Mouse (Mus musculus) spleen, postnatal 4 days (tissue): ENCODE results near the gene Ptn.

ENCODE experiments used
- DNase-seq, 2 experiments: peaks; one replicate each; pipeline ENCODE4 v3.0.0; 2022; ENCODE audit warnings: low spot score in 2 of 2

The Ptn gene

DNA sequence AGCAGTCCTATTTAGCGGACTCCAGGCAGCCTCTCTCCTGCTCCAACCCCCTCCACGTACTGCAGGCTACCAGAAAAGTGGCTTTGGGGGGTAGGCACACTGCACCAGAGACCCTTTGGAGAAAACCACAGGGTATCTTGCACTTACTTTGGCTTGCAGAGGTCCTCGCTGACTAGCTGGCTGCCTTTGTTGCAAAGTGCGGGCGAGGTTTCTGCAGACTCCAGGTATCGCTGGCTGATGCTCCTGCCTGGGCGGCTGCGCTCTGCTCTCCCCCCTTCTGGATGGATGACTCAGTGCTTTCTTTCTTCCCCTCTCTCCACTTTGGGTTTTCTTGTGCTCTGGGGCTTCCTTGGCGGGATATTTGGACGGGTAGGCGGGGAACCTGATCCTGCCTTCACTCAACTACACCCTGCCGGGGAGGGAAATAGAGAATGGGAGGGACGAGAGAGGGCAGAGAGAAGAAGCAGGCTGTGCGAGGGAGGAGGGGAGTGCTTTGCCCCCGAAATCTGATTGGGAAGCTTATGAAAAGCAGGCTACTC is at the start of gene Ptn:
Gene Ptn (minus strand): TSS at position 474 of the 539 bp plus-strand sequence.
- DNase-seq, result no peak

DNA sequence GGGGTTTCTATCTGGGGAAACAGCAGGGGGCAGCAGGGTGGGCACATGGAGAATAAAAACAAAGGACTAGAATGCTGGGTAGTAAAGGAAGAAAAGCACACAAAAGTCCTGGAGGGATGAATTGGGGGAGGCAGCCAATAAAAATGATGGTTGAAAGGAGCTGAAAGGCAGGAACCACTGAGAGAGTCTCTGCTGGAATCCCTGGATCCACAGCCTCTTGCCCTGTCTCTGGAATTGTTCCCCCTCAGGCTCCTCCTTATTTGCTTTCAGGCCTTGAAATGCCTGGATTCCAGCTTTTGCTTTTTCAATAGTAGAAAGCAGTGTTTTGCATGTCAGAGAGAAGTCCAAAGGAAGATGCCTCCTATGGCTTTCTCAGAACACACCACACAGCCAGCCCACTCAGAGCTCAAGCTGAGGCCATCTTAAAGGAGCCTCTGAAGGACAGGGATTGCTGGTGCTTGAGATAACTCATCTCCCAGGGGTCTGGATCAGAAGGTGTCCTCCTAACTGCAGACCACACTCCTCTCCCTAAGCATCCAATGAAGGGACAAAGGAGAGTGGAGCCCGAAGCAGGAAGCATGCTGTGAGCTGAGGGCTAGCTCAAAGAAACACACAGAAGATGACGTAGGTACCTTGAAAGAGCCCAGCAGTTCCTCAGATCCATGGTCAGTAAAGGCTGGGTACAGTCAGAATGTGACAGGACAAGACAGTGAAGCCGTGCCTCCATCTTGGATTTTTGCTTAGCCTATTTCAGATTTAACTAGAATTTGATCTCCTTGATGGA is 48.4 kb upstream of the Ptn start:
- DNase-seq, result no peak

DNA sequence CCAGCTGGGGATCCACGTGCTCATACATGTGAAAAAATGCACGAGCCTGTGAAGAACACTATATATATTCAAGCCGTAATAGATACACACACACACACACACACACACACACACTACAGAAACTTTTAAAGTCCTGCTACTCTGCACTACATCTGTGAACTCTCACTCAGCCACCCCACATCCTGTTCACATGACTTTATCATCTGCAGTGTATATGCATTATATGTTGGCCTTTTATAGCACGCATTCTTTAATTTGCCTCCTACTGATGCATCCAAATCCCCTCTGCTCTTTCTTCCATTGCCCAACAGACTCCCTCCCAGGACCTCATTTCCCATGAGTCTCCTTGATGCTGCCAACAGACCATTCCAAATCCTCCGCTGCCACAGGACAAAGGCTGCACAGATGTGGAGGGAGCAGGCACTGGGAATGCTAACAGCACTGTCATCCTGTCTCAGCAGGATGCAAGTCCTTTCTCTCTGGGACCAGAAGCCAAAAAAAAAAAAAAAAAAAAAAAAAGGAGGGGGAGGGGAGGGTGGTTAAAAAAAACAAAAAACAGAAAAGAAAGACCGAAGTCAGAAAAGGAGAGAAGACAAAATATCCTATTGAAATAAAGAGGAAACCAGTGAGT is 47.7 kb upstream of the Ptn start:
- no peak for DNase-seq

DNA sequence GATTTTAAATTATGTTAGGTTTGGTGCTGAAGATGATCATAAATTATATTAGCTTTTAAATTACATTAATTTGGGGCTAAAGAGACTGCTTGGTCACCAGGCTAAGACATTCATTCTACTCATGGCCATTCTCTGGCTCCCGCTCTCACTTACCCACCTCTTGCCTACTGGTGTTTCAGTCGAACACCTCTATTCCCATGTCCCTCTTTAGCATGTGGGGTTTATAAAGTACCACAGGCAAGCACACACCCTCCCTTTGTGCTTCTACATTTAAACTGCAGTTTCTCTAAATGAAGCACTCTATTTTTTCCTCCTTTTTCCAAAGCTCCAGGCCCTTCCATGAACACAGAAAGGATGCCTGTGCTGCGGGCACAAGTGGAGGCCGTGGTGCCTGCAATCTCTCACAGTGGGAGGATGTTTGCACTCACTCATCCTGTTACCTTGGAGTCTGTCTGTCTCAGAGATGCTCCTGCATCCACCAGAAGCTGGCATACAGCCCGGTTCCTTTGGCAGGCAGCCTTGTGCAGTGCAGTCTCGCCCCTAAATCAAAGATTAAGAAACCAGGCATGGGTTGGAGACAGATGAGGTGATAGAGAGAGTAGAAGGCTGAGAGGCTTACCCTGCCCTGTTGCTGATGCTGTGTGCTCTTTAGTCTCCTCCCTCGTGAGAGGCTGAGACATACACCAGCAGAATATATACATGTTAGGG is 40.6 kb upstream of the Ptn start:
- no peak for DNase-seq

DNA sequence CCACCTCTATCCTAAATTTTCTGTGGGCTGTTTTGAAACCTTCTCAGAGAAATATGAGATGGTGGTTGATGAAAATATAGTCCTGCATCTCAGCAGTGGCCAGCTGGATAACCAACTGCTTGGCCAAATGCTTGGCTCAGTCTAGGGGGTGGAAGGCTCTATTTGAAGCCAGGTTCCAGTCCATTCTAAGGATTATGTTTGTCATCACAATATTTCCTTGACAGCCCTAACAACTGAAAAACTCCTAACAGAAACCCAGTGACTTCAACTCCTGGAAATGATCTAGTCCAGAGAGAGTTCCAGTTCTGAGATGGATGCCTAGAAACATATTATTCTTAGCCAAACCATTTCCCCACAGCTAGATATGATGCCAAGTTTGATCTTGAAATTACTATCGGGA is 35.3 kb upstream of the Ptn start:
- DNase-seq, result no peak

DNA sequence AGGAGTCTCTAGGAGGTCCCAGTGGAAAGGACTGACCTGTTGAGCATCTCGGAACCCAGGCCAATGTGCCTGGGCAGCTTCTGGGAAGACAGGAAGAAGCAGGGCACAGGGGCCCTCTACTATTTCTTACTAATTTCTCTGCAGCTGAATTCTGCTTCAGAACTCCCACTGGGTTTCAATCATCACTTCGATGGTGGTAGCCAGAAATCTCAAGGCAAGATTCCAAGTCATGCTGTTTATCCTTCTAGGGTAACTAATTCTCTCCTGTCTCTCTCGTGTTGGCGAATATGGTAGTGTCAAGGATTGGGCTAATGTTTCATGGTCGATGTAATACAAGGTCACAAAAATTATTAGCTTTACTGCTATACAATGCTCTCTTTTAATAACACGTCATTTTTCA is 34.2 kb upstream of the Ptn start:
- DNase-seq, result no peak

DNA sequence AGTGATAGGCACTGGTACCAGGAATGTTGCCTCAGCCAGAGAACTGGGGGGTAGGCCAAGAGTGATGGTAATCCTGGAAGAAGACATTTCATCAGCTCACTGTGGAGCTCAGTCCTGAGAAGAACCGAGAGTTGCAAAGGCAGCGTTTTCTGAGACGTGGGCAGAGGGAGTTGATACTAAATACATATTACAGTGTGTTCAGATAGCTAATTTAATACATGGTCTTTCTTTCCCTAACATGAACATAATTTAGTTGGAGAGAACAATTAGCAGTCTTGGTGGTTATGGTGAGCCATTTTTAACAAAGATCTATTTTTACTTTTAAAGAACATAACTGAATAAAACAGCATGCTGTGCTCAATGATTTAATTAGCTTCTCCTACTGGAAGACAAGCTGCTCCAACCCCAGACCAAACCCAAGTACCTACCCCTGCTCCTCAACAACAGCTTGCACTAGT is 33.0 kb upstream of the Ptn start:
- no peak for DNase-seq

DNA sequence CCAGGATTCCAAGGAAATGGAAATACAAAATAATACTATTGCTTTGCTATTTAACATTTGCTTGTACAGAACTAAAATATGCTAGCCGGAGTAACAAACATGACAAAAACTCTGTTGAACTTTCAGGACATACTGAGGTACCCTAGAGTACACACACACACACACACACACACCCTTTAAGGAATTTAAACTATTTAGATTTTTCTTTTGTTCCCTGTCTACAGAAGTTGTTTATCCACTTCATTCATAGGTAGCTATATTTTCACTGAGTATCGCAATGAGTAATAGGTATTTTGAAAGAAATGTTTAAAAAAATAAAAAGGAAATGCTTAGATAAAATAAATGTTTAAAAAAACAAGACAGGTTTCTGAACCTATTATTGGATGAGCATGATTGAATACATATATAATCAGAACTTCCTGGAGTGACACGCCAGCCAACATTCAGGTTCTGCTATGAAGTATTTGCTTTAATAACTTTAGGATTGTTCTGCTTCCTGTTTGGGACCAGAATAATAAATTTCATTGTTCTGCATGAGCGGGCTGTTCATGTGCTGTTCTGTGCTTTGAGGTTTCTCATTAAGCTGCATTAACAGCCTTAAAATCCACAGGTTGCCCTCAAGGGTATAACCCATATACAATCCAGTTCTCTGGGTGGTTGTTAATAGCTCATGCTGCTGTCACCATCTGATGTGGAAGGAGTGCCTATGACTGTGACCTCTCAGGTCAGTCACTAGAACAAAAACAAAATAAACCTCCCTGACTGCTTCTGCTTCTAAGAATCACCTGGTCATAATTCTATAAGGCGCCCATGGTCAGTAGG is 32.3 kb upstream of the Ptn start:
- no peak for DNase-seq

DNA sequence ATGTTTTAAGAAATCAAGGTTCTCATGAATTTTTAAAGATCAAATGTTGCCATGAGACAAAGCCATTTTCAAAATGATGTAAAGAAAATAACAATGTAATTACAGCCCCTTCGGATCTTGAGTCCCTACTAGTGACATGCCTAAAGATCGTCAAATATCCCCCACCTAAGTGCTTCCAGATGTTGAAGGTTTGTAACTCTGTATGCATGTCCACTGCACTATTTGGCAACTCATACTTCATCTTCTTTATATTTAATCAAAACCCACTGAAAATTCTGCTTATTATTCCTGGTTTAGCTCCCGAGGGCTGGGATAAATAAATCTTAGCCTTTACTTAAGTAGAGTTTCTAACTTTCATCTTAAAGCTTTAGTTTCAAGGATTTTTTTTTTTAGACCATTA is 31.7 kb upstream of the Ptn start:
- DNase-seq, result no peak

DNA sequence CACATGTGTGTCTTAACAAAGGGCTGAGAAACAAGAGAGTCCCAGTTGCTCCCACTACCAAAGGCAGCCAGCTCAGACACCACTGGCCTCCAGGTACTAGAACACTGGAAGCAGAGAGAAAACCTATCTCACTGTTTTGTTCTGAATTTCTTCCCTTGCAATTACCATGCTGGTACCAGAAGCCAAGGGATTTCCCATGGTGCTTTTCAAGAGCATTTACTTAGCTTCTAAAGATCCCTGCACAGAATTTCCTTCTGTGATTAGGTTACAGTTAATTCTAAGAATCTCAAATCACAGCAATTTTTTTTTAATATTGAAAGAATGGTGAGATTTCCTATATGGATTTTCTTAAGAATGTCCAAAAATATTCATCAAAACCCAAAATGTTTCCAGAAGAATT is 31.2 kb upstream of the Ptn start:
- DNase-seq, result no peak

DNA sequence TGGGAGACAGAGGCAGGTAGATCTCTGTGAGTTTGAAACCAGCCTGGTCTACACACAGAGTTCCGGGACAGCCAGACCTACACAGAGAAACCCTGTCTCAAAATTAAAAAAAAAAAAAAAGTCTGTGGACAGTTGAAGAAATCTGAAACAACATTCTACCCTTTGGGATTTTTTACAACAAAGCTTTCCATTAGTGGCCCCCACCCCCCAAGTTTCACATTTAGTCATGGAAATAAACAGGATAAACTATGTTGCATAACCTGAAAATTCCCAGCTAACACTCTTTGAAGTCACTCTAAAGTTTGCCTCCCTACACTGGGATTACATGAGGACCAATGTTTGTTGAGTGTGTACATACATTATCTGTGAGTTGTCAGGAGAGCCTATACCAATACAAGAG is 28.7 kb upstream of the Ptn start:
- no peak for DNase-seq

DNA sequence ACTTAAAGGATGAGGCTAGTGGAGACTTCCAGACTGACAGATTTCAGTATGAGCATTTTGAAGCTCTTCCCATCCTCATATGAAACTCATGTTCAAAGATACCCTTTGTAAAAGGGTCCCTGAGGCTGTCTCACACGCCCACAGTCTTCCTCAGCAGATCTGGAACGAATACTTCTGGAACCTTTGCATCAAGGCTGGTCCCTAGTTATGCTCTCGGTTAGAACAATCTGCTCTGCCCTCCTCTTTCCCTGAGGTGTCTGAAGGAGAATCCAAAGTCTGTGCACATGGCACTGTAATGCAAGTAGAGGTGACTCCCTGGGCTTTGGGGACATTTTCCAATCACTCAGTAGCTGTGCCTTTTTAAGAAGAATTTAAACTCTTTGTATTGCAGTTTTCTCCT is 25.3 kb upstream of the Ptn start:
- DNase-seq, result no peak

DNA sequence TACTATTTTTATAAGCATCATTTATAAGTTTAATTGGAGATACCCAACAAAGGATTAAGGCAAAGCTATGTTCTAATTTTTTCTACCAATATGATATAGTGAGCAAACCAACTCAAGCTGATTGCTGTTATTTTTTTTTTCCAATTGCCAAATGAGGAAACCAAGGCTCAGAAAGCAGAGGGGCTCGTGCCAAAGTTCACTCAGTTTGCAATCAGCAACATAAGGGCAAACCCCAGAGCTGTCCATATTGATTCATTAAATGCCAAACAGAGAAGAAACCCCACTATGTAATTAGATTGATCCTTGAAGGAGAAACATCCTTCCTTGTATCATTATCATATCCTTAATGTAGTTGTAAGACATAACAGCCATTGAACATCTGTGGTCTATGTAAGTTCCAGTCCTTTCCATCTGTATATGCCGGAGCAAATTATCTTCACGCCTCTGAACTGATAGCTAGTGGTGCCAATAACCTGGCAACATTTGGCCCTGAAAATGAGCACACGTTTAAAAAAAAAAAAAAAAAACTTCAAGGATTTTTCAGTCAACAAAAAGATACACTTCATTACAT is 24.8 kb upstream of the Ptn start:
- no peak for DNase-seq

DNA sequence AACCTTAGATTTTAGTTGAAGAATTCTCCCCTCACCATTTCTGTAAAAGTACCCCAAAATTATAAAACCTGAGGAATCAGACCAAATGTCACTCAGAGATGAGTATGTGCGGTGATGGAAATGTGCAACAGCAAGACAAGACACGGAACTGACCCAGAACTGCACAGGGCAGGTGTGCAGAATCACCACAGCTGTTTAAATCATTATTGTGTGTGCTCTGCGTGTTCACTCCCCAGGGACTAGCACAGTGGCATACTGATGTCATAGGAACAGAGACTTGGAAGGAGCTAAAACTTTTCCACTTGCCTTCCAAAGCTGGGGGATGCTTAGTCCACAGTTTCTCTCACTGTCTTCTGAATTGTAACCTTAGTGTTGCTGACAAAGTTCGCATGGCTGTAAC is 22.7 kb upstream of the Ptn start:
- no peak for DNase-seq

DNA sequence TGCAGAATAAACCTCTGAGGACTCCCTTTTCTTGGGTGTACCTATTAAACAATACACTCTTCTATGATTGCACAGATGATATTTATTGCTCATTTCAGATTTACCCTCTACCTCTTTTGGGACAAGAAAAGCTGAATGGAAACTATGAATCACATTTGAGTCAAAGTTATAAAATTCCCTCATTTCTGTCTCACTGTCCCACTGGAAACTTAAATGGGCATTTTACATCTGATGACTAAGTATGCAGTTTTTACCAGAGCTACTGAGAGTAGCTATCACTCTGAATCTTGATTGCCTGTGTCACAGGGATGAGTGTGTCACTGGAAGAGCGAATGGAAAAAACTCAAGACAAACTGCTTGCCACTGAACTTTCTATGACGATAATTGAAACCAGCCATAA is 22.2 kb upstream of the Ptn start:
- no peak for DNase-seq

DNA sequence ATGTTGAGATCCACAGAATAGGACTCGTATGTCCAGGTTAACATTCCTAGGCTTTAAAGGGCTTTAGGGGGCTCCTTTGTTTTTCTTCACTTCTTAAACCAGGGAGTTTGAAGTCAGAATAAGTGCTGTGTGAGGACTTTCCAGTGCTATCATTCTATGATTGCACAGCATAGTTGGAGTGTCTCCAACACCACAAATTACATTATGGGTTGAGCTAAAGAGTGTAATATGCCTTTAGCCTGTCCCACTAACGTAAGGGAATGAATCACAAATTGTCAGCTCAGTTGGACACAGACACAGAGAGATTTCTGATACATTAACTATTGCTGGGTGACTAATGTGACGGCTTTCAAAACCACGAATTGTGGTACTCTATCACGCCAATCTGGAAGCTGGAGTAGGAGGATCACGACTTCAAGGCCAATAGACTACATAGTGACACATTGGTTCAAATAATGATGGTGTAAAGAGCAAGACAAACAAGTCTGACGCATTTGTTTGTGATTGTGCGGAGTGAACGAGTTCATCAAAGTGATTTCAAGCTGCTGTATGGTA is 20.4 kb upstream of the Ptn start:
- no peak for DNase-seq

DNA sequence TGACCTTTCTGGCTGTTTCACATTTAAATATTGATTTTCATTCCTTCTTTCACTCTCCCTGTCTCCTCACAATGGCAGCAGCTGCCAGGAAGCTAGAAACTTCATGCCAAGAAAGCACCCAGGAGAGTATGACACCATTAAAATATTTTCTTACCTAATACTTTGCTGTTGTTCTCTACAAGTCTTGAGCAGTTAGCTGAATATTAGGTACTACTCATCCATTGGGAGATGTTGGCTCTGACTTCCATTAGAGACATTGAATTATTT is 9.7 kb upstream of the Ptn start:
- no peak for DNase-seq

DNA sequence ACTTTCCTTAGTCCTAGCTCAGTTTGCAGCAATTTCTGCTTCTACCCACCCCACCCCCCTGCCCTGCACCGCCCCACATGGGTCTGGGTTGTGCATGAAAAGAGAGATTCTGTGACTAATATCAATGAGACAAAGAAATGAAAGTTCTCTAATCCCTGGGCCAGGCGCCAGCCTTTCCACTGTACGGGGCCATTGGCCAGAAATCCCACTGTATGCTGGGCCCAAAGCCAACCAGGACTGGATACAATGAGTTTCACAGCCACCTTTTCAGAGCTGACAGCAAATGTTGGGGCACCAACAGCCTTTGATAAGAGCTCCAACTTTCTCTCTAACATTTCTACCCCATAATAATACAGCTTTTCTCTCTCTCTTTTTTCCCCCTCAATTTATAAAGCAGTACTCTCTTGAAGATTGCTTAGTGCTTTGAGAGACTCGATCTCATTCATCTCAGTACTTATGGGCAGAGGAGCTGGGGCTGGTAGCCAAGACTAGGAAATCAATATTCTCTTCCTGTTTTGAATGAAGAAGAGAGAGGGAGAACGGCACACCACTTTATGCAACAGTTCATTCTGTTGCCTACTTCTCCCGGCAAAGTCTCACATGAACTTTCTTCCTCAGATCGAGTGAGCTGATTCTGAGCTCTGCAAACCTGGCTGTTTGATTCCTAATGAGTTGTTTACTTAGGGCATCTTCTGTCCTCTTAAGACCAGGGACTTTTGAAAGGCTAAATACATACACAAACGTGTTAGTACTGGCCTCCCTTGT is 9.2 kb upstream of the Ptn start:
- no peak for DNase-seq

DNA sequence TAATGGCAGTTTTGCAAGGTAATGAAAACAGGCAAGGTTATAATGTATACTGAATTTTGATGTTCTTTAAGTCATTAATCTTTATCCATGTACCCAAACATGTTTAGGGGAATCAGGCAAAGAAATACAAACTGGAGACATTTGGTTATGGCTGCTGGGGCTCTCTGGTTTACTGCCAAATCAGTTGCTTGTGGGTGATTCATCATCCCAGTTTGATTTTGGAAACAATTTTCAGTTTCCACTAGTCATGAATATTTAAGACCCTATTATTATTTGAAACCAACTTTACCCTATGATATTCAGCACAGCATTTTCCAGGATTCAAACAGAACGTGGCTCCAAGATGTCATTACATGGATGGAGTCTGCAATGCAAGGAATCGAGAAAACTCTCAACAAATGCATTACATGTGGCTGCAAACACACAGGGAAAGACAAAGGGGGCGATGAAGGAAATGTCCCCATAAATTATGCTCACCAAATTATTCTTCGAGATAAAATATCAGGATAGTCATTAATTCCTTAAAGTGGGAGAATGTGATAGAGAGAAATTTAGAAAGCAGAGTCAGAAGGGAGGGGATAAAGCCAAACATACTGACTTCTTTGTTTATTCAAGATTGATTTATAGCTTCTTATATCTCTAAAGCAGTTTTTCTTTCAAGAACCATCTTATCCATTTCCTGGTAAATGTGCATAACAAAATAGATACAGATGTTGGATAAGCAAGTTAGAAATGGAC is 8.4 kb upstream of the Ptn start:
- no peak for DNase-seq

DNA sequence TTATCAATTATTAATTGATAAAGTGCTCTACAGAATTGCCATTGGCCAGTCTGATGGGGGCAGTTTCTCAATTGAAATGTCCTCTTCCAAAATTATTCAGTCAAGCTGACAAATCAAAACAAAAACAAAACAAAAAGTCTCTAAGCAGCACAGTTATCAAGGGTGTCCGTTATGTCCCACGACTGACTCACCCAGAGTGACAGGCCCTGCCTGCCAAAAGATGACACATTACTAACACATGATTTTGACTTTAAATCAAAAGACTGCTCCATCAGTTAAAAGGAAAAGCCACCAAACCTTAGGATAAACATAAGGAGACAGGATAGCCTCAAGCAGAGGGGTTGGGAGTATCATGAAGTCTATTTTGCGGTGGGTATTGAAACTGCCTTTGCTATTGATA is 6.6 kb upstream of the Ptn start:
- DNase-seq, result no peak
